Mouse (Mus musculus) cerebellum, adult (tissue): ENCODE results near the gene LTO1.
"Not testable (repeated sequence)": the region's sequence is repeated elsewhere in the genome, so short reads cannot be mapped to it uniquely, and the experiment has no call there.

Experiments used
- ATAC-seq: cut with Nextera tagmentation; 2 replicates; pipeline ENCODE4 v1.9.2; 2017; ENCODE audit warnings: mild to moderate bottlenecking, moderate library complexity, mixed read lengths; ENCODE audit not compliant: insufficient number of reproducible peaks, low FRiP score, low TSS enrichment

Gene LTO1

DNA sequence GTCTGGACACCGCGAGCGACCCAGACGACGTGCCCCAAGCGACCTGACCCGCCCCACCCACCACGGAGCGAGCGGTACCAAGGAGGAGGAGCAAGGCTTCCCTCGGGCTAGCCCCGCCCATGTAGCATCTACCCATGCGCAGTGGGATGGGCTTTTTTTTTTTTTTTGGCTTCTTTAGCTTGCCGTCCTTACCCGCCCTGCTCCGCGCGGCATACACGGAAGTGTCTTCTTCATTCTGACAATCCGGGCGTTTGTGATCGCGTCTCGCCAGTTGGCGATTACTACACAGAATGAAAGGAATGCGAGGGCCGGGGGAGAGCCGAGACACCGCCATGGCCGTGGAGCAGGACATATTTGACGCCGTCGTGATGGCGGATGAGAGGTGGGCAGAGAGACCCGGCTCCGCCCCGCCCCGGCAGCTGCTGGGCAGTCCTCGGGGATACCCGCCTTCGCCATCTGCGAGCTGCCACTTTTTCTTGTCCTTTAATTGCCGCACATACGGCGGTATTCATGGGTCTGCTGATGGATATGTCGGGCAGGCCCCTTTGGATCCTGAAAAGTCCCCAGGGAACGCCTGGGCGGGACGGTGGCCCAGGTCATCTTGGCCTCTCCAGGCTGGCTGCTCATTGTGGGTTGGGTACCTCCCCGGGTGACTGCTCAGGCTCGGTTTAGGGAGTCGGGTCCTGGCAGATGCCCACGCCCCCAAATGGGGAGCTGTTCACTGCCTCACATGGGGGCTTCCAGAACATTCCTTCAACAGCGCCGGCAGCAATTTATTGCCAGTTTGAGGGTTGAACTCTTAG, at the start of gene LTO1:
Gene LTO1, plus strand, starts transcription at position 153 of the 803 bp plus-strand sequence.
- ATAC-seq = peak; percentile 76

DNA sequence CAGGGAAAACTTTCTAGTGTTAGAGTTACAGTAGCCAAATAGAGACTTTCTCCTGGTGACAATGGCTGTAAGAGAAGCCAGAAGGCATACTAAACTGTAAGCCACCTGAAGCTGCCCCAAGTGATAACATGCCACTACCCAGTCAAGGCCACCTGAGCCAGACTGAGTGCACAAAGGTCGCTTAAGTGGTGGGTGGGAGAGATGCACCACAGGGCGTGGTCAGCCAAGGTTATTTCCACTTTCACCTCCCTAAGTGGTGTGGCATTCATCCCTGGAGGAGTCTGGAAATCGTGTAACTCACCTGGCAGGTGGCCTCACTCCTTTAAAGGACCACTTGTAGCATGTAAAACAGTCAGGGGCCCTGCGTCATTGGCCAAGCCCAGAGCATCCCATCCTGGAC, 47.7 kb upstream of the LTO1 start:
- ATAC-seq = no peak

DNA sequence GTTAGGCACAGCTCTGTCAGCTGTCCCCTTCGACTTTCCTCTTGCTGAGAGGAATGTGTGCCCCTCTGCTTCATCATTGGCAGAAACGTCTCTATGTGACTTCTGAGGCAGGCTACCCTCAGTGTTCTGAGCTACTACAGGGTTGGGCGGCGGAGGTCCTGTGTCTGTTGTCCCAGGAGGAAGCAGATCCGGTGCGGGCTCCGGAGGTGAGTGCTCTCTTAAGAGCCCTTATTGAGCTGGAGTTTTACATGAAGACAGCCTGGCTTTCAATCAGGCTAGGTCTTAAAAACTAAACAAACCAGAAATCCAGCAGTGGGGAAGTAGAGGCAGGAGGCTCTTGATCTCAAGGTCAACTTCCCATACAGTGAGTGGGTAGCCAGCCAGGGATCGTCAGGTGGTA, 47.3 kb upstream of the LTO1 start:
- ATAC-seq = no peak

DNA sequence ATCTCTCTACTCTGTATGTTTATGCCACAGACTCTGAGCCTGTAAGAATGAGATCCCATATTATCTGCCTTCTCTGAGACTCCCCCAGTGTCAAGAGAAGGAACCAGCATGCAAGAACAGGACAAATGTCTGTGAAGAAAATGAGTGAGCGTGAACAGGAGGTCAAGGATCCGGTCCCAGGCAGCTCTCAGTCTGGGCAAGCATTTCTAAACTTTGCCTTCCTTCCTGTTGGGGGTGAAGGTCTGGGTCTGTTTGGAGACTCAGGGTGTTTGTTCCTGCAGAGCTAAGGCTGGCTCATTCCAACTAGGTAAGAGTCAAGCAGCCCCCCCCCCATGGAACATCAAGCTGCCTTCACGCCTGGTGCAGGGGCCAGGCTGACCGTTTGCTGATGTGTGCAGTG, 42.5 kb upstream of the LTO1 start:
- no peak for ATAC-seq

DNA sequence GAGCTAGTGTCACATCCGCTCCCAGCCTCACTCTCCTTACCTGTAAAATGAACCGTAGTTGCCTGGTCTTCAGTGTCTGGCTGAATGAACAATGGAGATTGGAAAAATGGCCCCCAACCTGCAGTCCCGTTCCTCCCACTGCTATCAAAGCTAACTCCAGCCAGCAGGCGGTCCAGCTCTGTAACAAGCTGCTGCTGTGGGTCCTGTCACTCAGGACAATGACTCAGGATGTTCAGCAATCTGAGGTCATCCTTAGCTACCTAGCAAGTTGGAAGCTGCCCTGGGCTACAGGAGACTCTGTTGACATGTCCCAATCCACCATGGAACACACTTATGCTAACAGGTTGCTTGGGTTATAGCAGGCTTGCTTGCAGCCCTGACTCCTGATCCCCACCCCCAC, 41.7 kb upstream of the LTO1 start:
- no peak for ATAC-seq

DNA sequence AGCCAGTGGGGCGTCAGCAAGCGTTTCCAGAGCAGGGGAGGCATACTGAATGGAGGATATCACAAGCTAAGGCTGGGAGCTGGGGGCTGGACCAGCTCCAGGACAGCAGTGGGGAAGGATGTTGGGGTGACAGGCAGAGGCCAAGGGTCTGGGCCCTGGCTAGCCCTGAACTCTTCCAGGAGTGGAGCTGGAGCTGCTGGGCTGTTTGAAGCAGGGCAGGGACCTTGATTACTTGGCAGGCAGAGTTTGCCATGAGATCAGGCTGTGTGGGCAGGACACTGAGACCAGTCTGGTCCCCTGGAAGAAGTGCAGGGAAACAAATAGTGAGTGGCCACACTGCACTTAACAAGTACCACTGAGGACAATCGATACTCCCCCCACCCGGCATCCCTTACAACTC, 40.7 kb upstream of the LTO1 start:
- ATAC-seq = no peak

DNA sequence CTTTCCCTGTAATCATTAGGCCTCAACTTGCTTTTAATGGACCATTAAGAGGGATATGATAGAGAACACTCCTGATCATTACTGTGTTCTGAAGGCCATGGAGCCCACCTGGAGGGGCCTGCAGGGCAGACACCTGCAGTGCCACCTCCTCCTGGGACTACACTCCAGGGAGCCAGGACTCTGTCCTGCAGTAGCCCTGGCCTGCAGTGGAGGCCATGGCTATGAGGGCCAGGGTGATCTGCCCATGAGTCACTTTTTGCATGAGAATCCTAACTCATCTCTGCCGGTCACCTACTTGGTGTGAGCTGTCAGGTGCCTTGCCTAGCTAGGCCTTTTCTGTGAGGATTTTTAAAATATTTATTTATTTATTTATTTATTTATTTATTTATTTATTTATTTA, 36.5 kb upstream of the LTO1 start:
- no peak for ATAC-seq

DNA sequence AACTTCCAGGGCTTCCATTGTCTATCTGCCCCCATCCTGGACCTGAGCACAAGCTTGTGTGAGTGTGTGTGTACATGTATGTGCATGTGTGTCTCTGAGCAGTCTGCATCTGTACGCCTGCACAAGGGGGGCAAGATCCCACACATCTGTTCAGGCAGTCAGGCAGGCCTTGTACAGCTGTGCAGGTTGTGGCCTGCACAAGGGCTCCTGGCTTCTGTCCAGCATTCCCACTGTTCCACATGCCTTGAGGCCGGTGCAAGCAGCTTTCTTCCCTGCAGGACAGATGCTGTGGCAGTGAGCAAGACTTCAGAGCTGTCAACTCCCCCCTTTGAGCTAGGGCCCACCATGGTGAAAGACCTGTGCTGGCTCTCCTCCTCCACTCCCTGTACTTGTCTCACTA, 31.8 kb upstream of the LTO1 start:
- no peak for ATAC-seq

DNA sequence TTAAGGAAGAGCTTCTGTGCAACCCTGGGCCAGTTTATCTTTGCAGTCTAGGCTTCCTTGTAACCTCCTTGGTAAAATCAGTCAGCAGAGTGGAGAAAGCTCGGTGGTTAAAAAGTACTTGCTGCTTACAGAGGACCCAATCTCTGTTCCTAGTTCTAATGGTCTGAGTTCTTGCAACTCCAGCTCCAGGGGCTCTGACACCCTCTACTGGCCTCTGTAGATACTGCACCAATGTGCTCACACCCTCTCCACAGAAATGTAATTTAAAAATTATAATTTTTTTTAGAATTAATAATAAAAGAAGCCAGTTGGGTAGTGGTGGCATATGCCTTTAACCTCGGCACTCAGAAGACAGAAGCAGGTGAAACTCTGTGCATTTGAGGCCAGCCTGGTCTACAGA, 27.2 kb upstream of the LTO1 start:
- ATAC-seq = no peak

DNA sequence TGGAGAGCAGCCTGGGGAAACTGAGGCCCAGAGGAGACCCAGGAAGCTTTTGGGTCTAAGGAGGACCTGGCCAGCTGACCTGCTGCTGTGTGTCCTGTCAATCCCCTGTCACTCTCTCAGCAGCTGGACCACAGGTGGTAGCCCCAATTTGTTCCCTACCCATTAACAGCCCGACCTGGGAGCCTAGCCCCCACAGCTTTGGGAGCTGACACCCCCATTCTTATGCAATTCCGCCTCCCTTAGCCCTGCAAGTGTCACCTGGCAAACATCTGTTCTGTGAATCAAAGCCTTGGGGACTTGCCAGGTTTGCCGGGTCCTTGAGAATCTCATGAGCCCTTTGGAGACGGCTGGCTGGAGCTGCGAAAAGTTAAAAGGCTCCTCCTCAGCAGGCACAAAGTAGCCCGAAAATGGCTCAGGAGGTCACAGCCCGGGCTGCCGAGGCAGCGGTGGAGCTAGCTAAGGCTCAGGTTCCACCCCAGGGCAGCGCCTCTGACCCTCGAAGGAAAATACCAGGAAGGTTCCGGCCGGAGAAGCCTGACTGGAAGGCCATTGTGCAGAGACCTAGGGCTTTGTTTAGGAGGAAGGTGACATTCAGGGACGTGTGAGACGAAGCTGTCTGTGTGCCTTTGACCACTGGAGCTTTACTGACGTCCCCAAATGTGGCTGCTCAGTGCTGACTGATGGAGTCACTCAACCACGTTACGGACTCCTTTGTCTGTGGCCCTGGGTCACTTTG, 26.2 kb upstream of the LTO1 start:
- no peak for ATAC-seq

DNA sequence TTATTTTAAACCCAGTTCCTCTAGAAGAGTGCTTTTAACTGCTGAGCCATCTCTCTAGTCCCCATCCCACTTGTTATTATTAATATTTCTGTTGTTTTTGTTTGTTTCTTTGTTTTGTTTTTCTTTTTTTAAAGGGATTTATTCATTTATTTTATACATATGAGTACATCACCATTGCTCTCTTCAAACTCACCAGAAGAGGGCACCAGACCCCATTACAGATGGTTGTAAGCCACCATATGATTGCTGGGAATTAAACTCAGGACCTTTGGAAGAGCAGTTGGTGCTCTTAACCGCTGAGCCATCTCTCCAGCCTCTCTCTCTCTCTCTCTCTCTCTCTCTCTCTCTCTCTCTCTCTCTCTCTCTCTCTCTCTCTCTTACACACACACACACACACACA, 24.2 kb upstream of the LTO1 start:
- not testable (repeated sequence) for ATAC-seq

DNA sequence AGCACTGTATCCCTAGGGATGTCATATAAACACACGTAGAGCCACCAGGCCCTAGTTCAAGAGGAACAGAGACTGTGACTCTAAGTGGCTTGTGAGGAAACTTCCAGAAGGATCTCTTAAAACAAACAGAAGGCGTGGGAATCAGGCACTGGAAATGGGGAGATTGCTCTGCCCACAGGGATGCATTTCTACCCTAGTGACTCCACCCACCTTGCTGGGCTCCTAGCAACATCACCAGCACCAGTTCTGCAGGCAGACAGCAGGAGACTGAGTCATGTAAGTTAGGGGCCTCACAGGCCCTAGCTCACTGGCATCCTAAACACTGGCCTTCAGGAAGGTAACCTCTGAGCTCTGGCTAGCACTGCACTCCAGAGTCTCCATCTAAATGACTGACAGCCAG, 23.0 kb upstream of the LTO1 start:
- ATAC-seq = no peak

DNA sequence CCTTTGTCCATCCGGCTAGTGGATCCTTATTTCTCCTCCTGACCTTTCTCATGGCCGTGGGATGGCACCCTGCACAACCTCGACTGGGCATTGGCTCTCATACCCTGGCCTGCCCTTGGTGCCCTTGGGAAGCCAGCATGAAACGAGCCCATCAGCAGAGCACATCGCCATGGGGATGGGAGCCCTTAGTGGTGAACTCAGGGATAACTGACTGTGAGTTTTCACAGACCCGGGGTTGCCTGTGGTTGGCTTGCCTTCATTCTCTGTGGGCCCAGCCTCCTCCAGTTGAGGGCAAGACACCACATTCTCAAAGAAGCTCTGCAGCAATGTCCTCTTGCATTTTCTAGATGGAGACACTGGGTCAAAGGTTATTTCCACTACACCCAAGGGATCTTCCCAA, 22.6 kb upstream of the LTO1 start:
- ATAC-seq = no peak

DNA sequence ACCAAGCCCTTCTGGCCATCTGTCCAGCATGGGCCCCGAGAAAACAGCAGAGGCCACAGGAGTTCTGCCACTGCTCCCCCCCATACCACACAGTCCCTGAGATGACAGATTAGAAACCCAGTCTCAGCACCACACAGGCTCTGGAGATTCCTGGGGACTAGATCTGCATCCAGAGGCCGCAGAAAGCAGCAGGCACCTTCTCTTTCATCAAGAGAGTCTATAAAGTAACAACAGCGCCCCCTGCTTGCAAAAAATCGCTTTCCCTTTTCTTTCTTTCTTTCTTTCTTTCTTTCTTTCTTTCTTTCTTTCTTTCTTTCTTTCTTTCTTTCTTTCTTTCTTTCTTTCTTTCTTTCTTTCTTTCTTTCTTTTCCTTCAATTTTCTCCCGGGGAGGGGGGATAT, 20.7 kb upstream of the LTO1 start:
- ATAC-seq = no peak

DNA sequence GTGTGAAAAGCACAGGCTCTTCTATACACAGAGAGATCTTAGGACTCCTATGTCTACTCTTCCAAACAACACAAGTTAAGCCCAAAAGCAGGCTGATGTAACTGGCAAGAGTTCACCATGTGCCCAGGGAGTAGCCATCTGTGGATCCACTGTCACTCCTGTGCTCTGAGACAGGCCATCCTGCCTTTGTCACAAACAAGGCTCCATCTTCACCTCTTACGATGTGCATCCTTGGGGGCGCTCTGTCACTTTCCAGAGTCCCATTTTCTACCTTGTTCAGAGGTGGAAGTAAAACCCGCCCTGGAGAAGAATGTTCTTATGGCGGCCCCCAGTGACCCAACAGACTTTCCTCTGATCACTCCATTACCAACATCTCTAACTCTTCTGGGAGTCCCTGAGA, 20.2 kb upstream of the LTO1 start:
- no peak for ATAC-seq

DNA sequence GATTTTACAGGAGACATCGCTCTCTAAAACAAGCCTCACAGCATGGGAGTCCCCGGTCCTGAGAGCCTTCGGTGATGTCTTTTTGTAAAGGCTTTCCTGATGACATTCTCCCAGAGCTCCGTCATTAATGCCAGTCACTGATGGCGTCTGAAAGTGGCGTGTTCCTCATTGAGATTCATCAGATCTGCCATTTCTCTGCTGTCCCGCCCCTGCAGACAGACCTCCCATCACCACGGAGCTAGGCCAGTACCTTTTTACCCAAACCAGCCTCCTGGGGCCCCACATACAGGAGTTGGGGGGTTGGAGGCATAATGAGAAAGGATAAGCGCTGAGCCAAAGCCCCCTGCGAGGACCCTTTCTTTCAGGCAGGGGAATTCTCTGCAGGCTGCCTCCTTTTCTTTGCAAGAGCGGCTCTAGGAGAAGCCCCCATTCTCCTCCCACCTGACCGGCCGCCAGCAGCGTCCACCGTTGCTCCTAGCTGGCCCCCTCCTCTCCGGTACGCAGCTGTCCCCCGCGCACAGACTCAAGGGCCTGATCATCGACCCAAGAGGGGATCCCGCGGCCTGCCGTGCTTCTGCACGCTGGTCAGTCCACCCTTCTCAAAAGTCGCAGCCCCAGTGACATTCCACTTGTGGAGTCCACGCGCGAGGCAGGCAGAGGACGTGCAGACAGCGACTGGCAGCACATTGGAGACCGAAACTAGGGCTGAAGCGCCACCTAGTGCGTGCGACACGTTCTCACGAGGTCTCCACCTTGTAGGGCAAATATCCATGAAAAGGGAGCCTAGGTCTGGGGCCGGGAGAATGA, 19.4 kb upstream of the LTO1 start:
- ATAC-seq = peak; percentile 68; the same call in 1 of the 2 replicates

DNA sequence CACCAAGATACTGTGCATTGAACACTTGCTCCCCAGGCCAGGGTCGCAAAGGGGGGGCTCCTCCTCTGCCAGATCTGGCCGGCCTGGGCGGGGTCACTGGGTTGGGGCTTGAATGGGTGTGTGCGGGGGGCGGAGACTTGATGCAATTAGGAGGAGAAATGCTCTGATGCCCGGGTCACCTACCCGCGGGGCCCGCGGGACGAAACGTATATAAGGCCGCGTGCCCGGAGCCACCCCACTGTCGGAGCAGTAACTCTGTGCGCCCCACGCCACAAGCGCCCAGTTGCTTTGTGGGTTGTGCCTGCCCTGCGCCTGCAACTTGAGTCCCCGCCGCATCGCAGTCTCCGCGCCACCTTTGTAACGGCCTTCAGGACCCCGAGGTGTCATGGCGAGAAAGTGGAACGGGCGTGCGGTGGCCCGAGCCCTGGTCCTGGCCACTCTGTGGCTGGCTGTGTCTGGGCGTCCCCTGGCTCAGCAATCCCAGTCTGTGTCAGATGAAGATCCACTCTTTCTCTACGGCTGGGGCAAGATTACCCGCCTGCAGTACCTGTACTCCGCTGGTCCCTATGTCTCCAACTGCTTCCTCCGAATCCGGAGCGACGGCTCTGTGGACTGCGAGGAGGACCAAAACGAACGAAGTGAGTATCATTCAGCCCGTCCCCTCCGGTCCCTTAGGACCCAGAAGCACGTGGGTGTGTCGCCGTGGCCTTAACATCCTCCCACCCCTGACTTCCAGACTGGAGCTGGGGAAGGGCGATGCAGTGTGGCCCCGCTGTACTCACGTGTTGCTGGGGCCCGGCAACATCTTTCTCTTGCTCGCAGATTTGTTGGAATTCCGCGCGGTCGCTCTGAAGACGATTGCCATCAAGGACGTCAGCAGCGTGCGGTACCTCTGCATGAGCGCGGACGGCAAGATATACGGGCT, 18.3 kb upstream of the LTO1 start, which contains the start of gene Fgf15:
Gene Fgf15, plus strand, starts transcription at position 238 of the 925 bp plus-strand sequence.
- no peak for ATAC-seq

DNA sequence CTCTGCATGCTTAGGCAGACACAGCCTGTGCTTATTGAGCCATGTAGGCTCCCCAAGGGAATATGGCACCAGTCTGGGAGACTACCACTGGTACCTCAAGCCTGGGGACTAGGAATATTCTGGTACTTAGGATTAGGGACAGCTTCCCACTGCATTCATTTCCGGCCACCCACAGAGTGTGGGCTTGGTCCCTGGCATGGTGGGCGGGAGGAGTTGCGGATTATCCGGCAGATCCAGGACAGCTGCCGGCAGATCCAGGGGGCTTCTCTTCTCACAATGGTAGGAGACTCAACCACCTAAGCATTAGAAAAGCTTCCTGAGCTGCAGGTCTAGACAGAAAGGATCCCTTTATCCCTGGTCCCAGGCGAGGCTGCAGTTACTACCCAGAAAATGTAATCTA, 16.4 kb upstream of the LTO1 start:
- ATAC-seq = no peak

DNA sequence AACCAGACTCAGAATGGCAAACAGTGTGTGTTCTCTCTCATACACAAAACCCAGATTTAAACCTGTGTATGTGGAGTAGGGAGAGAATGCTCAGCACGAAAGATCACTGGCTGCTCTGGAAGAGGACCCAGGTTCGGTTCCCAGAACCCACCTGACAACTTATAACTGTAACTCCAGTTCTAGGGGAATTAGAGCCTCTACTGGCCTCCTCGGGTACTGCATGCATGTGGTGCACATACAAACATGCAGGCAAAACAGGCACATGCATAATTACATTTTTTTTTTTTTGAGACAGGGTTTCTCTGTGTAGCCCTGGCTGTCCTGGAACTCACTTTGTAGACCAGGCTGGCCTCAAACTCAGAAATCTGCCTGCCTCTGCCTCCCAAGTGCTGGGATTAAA, 9.4 kb upstream of the LTO1 start:
- not testable (repeated sequence) for ATAC-seq
